Mouse (Mus musculus) lung, embryonic 14.5 days (tissue): ENCODE data around the gene Olfr1392. TPM values are rescaled to one million over a fixed set of nuclear protein-coding genes. Genes with fewer than 3 reads are reported as not detected.
A peak's percentile ranks its signal among the peaks of the same experiment; 100 is the strongest.
"Not testable (repeated sequence)": the region's sequence is repeated elsewhere in the genome, so short reads cannot be mapped to it uniquely, and the experiment has no call there.

ENCODE experiments used
- ATAC-seq: fragments of 200-750 bp; cut with Nextera tagmentation; 2 replicates; pipeline ENCODE4 v1.8.0; 2017; ENCODE audit warnings: mild to moderate bottlenecking, moderate TSS enrichment, moderate library complexity; ENCODE audit not compliant: insufficient read depth
- DNase-seq: peaks from one replicate; pipeline ENCODE4 v3.0.0-alpha.2; 2015
- H3K27ac ChIP-seq: fragments of 300-500 bp; sonication (generic); 2 replicates; pipeline ENCODE4 v1.5.1; 2014; ENCODE audit warnings: low read depth, mild to moderate bottlenecking, moderate library complexity
- H3K27me3 ChIP-seq: fragments of 300-500 bp; sonication (generic); 2 replicates; pipeline ENCODE4 v1.6.1; 2014; ENCODE audit warnings: low read length, control low read depth; ENCODE audit not compliant: insufficient read depth
- H3K36me3 ChIP-seq: fragments of 300-500 bp; sonication (generic); 2 replicates; pipeline ENCODE4 v1.6.1; 2014; ENCODE audit warnings: control low read depth; ENCODE audit not compliant: insufficient read depth
- H3K4me1 ChIP-seq: fragments of 300-500 bp; sonication (generic); 2 replicates; pipeline ENCODE4 v1.6.1; 2014; ENCODE audit warnings: antibody characterized with exemption, control low read depth; ENCODE audit not compliant: insufficient read depth
- H3K4me2 ChIP-seq: fragments of 300-500 bp; sonication (generic); 2 replicates; pipeline ENCODE4 v1.6.1; 2014; ENCODE audit warnings: mild to moderate bottlenecking
- H3K4me3 ChIP-seq: fragments of 300-500 bp; sonication (generic); 2 replicates; pipeline ENCODE4 v1.5.1; 2014; ENCODE audit warnings: low read depth, low read length
- H3K9ac ChIP-seq: fragments of 300-500 bp; sonication (generic); 2 replicates; pipeline ENCODE4 v1.6.1; 2014
- H3K9me3 ChIP-seq: fragments of 300-500 bp; sonication (generic); 2 replicates; pipeline ENCODE4 v1.6.1; 2016; ENCODE audit warnings: low read depth, low read length, control low read depth
- CTCF ChIP-seq: IDR thresholded peaks from 2 replicates; pipeline ENCODE4 v1.5.1; 2016; ENCODE audit warnings: antibody characterized with exemption, low read depth
- WGBS: fragments of 180-500 bp; shearing (Covaris S2); extraction: QIAGEN DNeasy Blood & Tissue Kit; methylation state at CpG from one replicate; pipeline ENCODE4 v1.1.7; 2014; 5-methylcytosine and 5-hydroxymethylcytosine counted together
- polyA plus RNA-seq: library from polyadenylated mRNA; unstranded; fragments of >200 nt; fragmentation: Nextera tagmentation; extraction: Ambion mirVana; gene quantifications from 2 replicates; pipeline ENCODE4 v1.2.1, GENCODE M21; 2014

Olfr1392 gene
- polyA plus RNA-seq, result not detected in 2 replicates

GRCm38 (mm10) chr11:49284982-49285381 is at the start of gene Olfr1392:
Gene Olfr1392 (plus strand): TSS chr11:49285282.
- H3K27me3 ChIP-seq, H3K27ac ChIP-seq, H3K4me1 ChIP-seq, H3K4me3 ChIP-seq, H3K9me3 ChIP-seq, DNase-seq, ATAC-seq, H3K4me2 ChIP-seq, H3K9ac ChIP-seq, H3K36me3 ChIP-seq: not testable (repeated sequence)
- WGBS, result 37% methylated on average over 1 of the region's 1 CpGs

GRCm38 (mm10) chr11:49235459-49236207 is 49.4 kb upstream of the Olfr1392 start:
- 60% methylated on average over 3 of the region's 3 CpGs for WGBS
- no peak for DNase-seq
- no peaks in the 10 kb centered on the region for H3K36me3 ChIP-seq
- H3K9ac ChIP-seq, result no peak overlapping the region
- ATAC-seq, result no peak
- no peaks in the 10 kb centered on the region for H3K4me1 ChIP-seq
- TF ChIP-seq CTCF, result no peak
- H3K9me3 ChIP-seq, result no peaks in the 10 kb centered on the region
- H3K27me3 ChIP-seq, result no peaks in the 10 kb centered on the region
- no peak overlapping the region for H3K27ac ChIP-seq
- no peak overlapping the region for H3K4me3 ChIP-seq
- H3K4me2 ChIP-seq, result no peak overlapping the region

GRCm38 (mm10) chr11:49236891-49237290 is 48.2 kb upstream of the Olfr1392 start:
- 52% methylated on average over 1 of the region's 1 CpGs for WGBS
- no peaks in the 10 kb centered on the region for H3K36me3 ChIP-seq
- no peaks in the 10 kb centered on the region for H3K9me3 ChIP-seq
- ATAC-seq (no peak), DNase-seq (peak; percentile 45)
- H3K9ac ChIP-seq, result no peak overlapping the region
- no peaks in the 10 kb centered on the region for H3K27me3 ChIP-seq
- H3K27ac ChIP-seq, result no peak overlapping the region
- no peak overlapping the region for H3K4me3 ChIP-seq
- no peak overlapping the region for H3K4me2 ChIP-seq
- TF ChIP-seq CTCF, result no peak
- H3K4me1 ChIP-seq, result no peaks in the 10 kb centered on the region

GRCm38 (mm10) chr11:49237532-49237931 is 47.5 kb upstream of the Olfr1392 start:
- H3K27me3 ChIP-seq, result no peaks in the 10 kb centered on the region
- no peak overlapping the region for H3K4me2 ChIP-seq
- no peaks in the 10 kb centered on the region for H3K9me3 ChIP-seq
- no peak overlapping the region for H3K4me3 ChIP-seq
- no peak overlapping the region for H3K9ac ChIP-seq
- WGBS, result 42% methylated on average over 2 of the region's 2 CpGs
- TF ChIP-seq CTCF, result no peak
- H3K36me3 ChIP-seq, result no peaks in the 10 kb centered on the region
- H3K4me1 ChIP-seq, result no peaks in the 10 kb centered on the region
- ATAC-seq (no peak), DNase-seq (no peak)
- no peak overlapping the region for H3K27ac ChIP-seq

GRCm38 (mm10) chr11:49240310-49240709 is 44.8 kb upstream of the Olfr1392 start:
- Histone ChIP-seq H3K4me1 (peaks cover 6% of the 10 kb centered on the region; the same call in 1 of the 2 replicates), H3K4me3 (no peak overlapping the region), H3K27me3 (no peaks in the 10 kb centered on the region), H3K9me3 (no peaks in the 10 kb centered on the region), H3K27ac (no peak overlapping the region), H3K36me3 (no peaks in the 10 kb centered on the region), H3K9ac (no peak overlapping the region), H3K4me2 (no peak overlapping the region)
- no peak for TF ChIP-seq CTCF
- ATAC-seq (no peak), DNase-seq (no peak)
- 52% methylated on average over 1 of the region's 1 CpGs for whole genome bisulfite sequencing

DNA sequence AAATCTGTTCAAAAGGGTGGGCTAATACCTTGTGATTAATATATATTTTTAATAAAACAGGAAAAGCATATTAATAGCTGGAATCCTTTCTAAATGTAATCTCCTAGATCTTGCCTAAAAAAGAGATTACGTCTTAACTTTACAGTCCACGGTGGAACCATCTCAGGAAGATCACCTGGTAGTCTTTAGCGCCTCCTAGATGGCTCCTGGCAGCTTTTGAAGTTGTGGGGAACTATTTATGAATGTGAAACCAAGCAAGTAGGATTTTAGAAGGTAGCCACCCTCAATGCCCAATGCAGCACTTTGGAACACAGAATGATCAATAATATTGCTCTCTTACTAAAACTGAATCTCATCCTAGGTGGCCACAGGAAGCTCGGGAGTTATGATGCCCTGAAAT is 44.2 kb upstream of the Olfr1392 start:
- H3K9ac ChIP-seq, result no peak overlapping the region
- ATAC-seq (no peak), DNase-seq (no peak)
- H3K9me3 ChIP-seq, result no peaks in the 10 kb centered on the region
- WGBS, result 78% methylated on average over 4 of the region's 4 CpGs
- TF ChIP-seq CTCF, result no peak
- H3K36me3 ChIP-seq, result no peaks in the 10 kb centered on the region
- no peaks in the 10 kb centered on the region for H3K27me3 ChIP-seq
- H3K4me3 ChIP-seq, result no peak overlapping the region
- peaks cover 7% of the 10 kb centered on the region; the same call in 1 of the 2 replicates for H3K4me1 ChIP-seq
- no peak overlapping the region for H3K4me2 ChIP-seq
- no peak overlapping the region for H3K27ac ChIP-seq

- Histone ChIP-seq H3K27me3 (no peaks in the 10 kb centered on the region), H3K4me3 (no peak overlapping the region), H3K4me2 (no peak overlapping the region), H3K27ac (no peak overlapping the region), H3K4me1 (peaks cover 7% of the 10 kb centered on the region; the same call in 1 of the 2 replicates), H3K9me3 (no peaks in the 10 kb centered on the region), H3K9ac (no peak overlapping the region), H3K36me3 (no peaks in the 10 kb centered on the region)
- peak; percentile 34 for DNase-seq
- no peak for ATAC-seq
- no CpG with 5 or more reads among the region's 1 CpGs for WGBS
- no peak for TF ChIP-seq CTCF
Observed at GRCm38 (mm10) chr11:49241471-49241870, 43.6 kb upstream of the Olfr1392 start.
